Mouse (Mus musculus): ENCODE measurements around the gene Ankrd13c.

- TF ChIP-seq EP300 (IDR thresholded peaks at IDR 0.05; ENCODE audit: low read depth) (no peak), CTCF (IDR thresholded peaks at IDR 0.05; ENCODE audit: low read depth) (no peak)
Observed at GRCm38 (mm10) chr3:158038106-158038505, 91.1 kb downstream of the Ankrd13c start.
